Mouse (Mus musculus): ENCODE data around the gene Rbpj.

DNA sequence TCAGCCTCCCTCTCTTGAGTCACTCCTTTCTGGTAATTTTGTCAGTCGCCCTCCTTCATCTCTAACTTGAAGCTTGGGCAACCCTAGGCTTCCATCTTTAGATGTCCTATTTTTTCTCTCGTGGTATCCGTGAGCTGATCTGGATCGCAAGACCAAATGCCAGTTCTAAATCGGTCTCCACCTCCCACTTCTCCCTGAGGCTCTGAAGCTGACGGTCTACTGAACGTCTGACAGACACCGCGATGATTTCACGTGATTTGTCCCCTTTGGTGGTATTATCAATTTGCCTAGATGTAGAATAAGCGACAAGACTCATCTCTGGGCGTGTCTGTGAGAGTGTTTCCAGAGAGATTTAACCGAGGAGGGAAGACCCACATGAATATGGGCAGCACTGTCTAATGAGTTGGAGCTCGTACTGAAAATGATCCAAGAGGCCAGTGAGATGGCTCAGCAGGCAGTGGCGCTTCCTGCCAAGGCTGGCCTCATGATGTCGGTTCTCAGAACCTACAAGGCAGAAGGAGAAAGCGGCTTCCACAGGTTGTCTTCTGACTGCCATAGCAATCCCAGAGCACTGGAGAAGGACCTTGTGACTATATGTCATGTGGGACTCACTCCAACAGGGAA lies 28.7 kb downstream of the Rbpj start:
- no peak for TF ChIP-seq CTCF (conservative IDR thresholded peaks at IDR 0.05; ENCODE audit: insufficient read depth, insufficient read length, low read depth, low read length)
- no peak for TF ChIP-seq POLR2A (IDR thresholded peaks at IDR 0.05; ENCODE audit: low read depth, low read length)

Data from kidney, adult 2 months (tissue).